Mouse (Mus musculus): Measurements from ENCODE around the gene Ltbp3. TPM values are rescaled to one million over a fixed set of nuclear protein-coding genes. Genes with fewer than 3 reads are reported as not detected.

Ltbp3 gene
- total RNA-seq, 2 experiments from 2014 or later: 78.7 to 79.6 TPM

DNA sequence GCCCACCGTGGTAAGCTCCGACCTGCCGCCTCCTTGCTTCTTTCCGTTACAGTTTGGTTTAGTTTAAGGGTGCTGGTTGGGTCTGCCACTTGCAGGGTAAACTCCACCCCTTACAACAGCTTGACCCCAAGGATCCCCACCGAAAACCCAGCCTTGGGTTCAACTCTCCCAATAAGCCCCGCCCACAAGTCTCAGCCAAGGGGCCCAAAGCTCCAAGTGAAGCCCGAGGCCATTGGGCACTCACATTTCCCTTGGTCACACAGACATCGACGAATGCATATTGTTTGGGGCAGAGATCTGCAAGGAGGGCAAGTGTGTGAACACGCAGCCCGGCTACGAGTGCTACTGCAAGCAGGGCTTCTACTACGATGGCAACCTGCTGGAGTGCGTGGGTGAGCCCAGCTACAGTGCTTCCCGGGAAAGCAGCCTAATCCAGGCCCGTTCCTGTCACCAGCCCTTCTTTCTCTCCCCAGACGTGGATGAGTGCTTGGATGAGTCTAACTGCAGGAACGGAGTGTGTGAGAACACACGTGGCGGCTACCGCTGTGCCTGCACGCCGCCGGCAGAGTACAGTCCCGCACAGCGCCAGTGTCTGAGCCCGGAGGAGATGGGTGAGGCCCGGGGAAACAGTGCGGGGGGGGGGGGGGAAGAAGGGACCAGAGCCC lies 15.7 kb downstream of the Ltbp3 start:
- DNase-seq: no peak

GRCm38 (mm10) chr19:5756991-5757636 lies 16.4 kb downstream of the Ltbp3 start:
- peak; percentile 55 for DNase-seq

DNA sequence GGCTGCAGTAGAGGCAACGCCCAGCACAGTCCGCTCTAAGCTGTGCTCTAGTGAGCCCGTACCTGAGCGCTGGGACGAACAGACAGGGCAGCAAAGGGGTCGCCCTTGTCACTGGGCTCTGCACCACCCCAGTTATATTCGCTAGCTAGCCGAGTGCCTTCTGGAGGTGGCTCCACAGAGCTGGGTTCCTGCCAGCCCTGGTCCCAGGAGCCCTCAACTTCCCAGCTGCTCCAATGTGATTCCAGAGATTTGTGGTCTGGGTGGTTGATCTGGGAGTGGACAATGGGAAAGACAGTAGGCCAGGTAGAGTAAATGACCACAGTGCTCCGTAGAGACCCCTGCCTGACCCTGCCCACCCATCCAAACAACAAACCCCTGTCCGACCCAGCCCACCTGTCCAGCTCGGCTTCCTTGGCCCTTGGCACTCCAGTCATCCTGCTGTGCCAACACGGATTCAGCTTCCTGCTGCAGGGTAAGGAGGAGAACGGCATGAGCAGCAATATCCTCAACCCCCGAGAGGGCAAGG lies 18.2 kb downstream of the Ltbp3 start:
- DNase-seq: no peak

DNA sequence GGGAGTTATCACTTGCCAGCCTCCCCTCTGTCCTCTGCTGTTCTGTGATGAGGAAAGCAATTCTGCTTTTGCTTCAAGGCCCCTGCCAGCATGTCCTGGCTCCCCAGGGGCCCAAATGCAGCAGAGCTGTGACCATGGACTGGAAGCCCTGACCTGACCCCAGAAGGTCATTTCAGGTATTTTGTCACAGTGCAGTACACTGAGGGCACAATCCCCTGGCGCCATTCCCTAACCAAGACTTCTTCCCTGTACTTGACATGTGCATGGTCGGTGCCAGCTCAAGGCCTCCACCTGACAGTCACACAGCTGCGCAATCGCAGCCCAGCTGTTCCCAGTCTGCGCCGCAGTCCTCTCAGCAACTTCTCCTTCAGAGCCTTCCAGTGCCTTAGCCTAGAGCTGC lies 22.5 kb downstream of the Ltbp3 start:
- no peak for DNase-seq

- DNase-seq: no peak
These were observed 26.6 kb downstream of the Ltbp3 start for GRCm38 (mm10) chr19:5767271-5767670.

DNA sequence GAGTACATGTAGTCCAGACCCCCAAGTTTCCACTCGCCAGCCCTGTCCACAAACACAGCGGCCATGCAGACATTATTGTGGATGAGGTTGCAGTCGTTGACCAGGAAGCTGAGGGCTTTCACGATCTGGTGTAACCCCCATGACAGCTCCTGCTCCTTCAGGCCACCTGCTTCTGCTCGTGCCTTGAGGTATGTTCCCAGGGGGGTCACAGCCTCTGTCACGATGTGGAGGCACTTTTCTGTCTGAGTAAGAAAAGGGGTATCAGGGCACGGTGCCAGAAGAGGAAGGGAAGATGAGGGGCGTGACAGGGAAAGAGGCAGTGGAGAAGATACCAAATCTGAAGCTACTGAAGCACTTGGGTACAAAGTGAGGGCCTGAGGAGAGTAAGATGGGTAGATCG lies 29.6 kb downstream of the Ltbp3 start:
- no peak for DNase-seq

GRCm38 (mm10) chr19:5770925-5771860 lies 30.5 kb downstream of the Ltbp3 start, which contains the start of gene Scyl1:
Gene Scyl1 (minus strand): TSS chr19:5771419.
- peak; percentile 99 for DNase-seq

GRCm38 (mm10) chr19:5777387-5778032 lies 36.8 kb downstream of the Ltbp3 start:
- DNase-seq: no peak

GRCm38 (mm10) chr19:5778312-5778711 lies 37.6 kb downstream of the Ltbp3 start:
- DNase-seq: no peak

DNA sequence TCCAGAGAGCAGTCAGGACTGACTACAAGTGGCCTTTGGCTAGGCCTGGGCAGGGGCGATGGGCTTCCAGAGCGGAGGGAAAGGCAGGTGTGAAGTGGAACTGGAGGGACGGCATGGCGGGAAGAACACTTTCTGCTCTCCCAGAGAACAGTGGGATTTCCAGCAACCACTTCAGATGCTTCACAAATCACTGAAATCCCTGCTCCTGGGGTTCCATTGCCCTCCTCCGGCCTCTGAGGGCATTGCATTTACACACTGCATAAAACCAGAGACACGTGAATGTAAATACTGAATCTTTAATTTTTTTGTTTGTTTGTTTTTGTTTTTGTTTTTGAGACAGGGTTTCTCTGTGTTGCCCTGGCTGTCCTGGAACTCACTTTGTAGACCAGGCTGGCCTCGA lies 39.5 kb downstream of the Ltbp3 start:
- peak; percentile 60 for DNase-seq

DNA sequence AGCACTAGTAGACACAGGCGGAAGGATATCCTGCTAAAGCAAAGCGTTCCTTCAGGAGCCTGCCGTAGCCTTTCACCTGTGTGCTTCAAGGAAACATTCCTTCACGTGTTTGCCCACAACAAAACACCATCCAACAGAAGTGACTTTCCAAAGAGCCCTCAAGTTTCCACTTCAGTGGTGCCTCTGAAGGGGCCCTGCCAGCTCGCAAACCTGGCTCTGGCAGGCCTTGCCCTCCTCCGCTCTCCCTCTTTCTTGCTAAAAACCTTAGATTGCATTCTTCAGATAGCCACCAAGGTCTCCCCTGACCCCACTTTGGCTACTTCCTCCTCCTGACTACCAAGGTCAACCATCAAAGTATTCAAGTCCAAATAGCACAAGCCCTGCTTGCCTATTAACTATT lies 40.8 kb downstream of the Ltbp3 start:
- DNase-seq: no peak

DNA sequence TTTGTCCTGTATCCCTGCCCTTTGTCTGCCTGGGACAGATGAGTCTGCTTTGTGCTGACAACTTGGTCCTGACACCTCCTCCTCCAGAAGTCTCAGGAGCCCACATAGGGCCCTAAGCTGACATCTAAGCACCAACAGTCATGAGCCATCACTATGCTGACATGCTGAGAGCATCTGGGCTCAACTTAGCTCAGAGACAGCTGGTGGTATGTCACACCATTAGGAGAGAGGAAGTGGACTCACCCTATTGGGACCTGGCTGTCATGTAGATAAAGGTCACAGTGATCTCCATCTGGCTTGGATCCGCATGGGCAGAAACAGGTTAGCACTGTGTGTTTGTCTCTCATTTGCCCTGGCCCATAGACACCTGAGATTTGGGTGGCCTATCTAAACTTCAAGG lies 41.4 kb downstream of the Ltbp3 start:
- DNase-seq: no peak

GRCm38 (mm10) chr19:5784958-5785577 lies 44.4 kb downstream of the Ltbp3 start:
- no peak for DNase-seq

- peak; percentile 94 for DNase-seq
These were observed 45.9 kb downstream of the Ltbp3 start for GRCm38 (mm10) chr19:5786441-5787114.

- peak; percentile 94 for DNase-seq
These were observed 46.5 kb downstream of the Ltbp3 start for GRCm38 (mm10) chr19:5787128-5787635.

- DNase-seq: no peak
These were observed 47.2 kb downstream of the Ltbp3 start for GRCm38 (mm10) chr19:5787920-5788319.

DNA sequence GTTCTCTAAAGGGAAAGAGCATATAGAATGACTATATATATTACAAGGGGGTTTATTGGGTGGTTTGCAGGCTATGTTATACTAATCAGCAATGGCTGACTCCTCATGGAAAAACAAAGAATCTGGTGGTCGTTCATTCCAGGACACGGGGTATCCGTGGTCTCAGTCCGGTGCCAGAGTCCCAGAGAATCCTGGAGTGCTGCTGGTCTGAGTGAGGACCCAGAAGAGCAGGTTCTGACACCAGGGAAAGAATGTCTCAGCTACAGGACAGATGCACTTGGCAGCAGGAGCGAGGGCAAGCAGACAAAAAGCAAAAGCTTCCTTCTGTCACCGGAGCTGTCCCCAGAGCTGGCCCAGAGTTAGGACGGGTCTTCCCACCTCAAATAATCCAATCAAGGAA lies 47.9 kb downstream of the Ltbp3 start:
- DNase-seq: no peak

DNA sequence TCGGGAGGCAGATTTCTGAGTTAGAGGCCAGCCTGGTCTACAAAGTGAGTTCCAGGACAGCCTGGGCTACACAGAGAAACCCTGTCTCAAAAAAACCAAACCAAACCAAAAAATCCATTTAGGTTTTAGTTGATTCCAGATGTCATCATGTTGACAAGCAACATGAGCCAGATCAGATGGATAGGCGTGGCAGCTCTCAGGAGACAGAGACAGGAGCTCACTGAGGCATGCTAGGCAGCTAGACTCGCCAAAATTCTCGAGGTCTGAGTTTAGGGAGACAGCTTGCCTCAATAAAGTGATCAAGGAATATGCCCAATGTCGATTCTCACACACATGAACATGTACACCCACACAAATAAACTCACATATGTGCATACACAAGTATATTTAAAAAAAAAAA lies 48.4 kb downstream of the Ltbp3 start:
- DNase-seq: no peak

DNA sequence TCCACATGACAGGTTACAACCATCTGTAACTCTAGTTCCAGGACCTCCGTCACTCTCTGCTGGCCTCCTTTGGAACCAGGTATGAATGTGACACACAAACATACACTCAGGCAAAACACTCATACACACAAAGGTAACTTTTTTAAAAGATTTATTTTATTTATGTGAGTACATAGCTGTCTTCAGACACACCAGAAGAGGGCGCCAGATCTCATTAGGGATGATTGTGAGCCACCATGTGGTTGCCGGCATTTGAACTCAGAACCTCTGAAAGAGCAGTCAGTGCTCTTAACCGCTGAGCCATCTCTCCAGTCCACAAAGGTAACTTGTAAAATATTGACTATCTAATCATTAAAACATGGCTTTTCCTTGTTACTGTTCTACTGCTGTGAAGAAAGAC lies 50.6 kb downstream of the Ltbp3 start:
- no peak for DNase-seq

- DNase-seq: peak; percentile 72
These were observed 52.4 kb downstream of the Ltbp3 start for GRCm38 (mm10) chr19:5793116-5793515.

Data from heart, postnatal 4 days (tissue).